Mouse (Mus musculus) kidney, postnatal 0 days (tissue): ENCODE results near the gene Plxnb2. TPM values are rescaled to one million over a fixed set of nuclear protein-coding genes. Genes with fewer than 3 reads are reported as not detected.

Experiments
- ATAC-seq: fragments of 200-750 bp; cut with Nextera tagmentation; replicated peaks from 2 replicates; pipeline ENCODE4 v1.8.0; 2017; ENCODE audit warnings: low read depth, moderate number of reproducible peaks, moderate TSS enrichment, moderate library complexity; ENCODE audit not compliant: low FRiP score
- DNase-seq: peaks from one replicate; pipeline ENCODE4 v3.0.0-alpha.2; 2016; ENCODE audit warnings: low spot score
- H3K27ac ChIP-seq: fragments of 300-500 bp; sonication (generic); 2 replicates; pipeline ENCODE4 v1.5.1; 2014; ENCODE audit warnings: mild to moderate bottlenecking
- H3K27me3 ChIP-seq: fragments of 300-500 bp; sonication (generic); 2 replicates; pipeline ENCODE4 v1.6.1; 2014; ENCODE audit warnings: low read length, mixed read lengths; ENCODE audit not compliant: insufficient read depth
- H3K36me3 ChIP-seq: fragments of 300-500 bp; sonication (generic); 2 replicates; pipeline ENCODE4 v1.6.1; 2014; ENCODE audit warnings: low read length, mixed read lengths; ENCODE audit not compliant: insufficient read depth
- H3K4me1 ChIP-seq: fragments of 300-500 bp; sonication (generic); replicated peaks from 2 replicates; pipeline ENCODE4 v1.6.1; 2014; ENCODE audit warnings: antibody characterized with exemption, low read length, mixed read lengths; ENCODE audit not compliant: insufficient read depth
- H3K4me2 ChIP-seq: fragments of 300-500 bp; sonication (generic); 2 replicates; pipeline ENCODE4 v1.6.1; 2014; ENCODE audit warnings: mild to moderate bottlenecking, low read length, moderate library complexity, mixed read lengths
- H3K4me3 ChIP-seq: fragments of 300-500 bp; sonication (generic); replicated peaks from 2 replicates; pipeline ENCODE4 v1.5.1; 2014; ENCODE audit warnings: low read depth, low read length
- H3K9ac ChIP-seq: fragments of 300-500 bp; sonication (generic); 2 replicates; pipeline ENCODE4 v1.6.1; 2014; ENCODE audit warnings: low read depth, low read length
- H3K9me3 ChIP-seq: fragments of 300-500 bp; sonication (generic); replicated peaks from 2 replicates; pipeline ENCODE4 v1.6.1; 2016; ENCODE audit warnings: low read length, inconsistent platforms, mixed read lengths
- CTCF ChIP-seq: IDR thresholded peaks from 2 replicates; pipeline ENCODE4 v1.5.1; 2016; ENCODE audit warnings: antibody characterized with exemption, low read depth, mild to moderate bottlenecking, moderate library complexity
- WGBS: fragments of 180-500 bp; shearing (Covaris S2); extraction: QIAGEN DNeasy Blood & Tissue Kit; methylation state at CpG from one replicate; pipeline ENCODE4 v1.1.7; 2014; 5-methylcytosine and 5-hydroxymethylcytosine counted together
- polyA plus RNA-seq: library from polyadenylated mRNA; unstranded; fragments of >200 nt; fragmentation: Nextera tagmentation; extraction: Ambion mirVana; gene quantifications from 2 replicates; pipeline ENCODE4 v1.2.1, GENCODE M21; 2015

Gene Plxnb2
- polyA plus RNA-seq, 1 experiment from 2014 or later, result 126 TPM

DNA sequence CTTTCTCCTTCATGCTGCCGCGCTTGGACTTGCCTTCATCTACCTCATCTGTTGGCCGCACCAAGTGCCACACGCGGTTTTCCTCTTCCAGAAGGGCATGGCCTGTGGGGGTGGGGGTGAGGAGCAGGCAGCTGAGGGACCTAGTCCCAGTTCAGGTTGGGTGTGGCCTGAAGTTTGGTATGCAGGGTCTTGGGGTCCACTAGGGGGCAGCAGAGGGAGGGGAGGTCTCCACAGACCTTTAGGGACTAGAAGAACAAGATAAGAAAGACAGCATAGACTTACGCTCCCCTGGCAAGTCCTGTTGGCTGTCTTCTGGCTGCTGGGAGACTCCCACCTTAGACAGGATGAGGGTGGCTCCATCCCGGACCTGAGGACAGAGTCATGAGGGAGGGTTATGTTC lies 22.6 kb downstream of the Plxnb2 start:
- H3K9me3 ChIP-seq, result no peaks in the 10 kb centered on the region
- ATAC-seq, result no peak
- H3K9ac ChIP-seq, result no peak overlapping the region
- peak; percentile 88 for DNase-seq
- H3K36me3 ChIP-seq, result peaks cover 82% of the 10 kb centered on the region
- H3K4me1 ChIP-seq, result no peaks in the 10 kb centered on the region
- no peak overlapping the region for H3K4me3 ChIP-seq
- H3K27me3 ChIP-seq, result no peaks in the 10 kb centered on the region
- TF ChIP-seq CTCF, result peak; percentile 91
- no peak overlapping the region for H3K27ac ChIP-seq
- H3K4me2 ChIP-seq, result no peak overlapping the region
- 57% methylated on average over 7 of the region's 7 CpGs for WGBS

DNA sequence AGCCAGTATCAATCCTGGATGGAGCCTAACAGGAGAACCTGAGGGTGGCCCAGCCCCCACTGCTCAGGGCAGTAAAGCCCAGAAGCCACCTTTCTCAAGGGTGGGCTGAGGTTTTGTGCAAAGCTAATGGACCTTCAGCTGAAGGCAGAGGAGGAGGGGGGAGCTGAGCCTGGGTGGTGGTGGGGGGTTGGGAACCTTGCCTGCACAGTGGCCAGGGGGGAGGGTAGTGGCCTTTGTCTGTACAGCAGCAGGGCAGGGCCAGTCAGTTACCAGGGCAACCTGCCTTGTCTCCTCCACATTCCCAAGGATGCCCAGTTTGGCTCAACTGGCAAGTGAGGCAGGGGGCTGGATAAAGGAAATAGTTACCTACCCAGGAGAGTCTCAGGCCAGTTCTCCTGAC lies 28.3 kb downstream of the Plxnb2 start:
- no peak overlapping the region for H3K9ac ChIP-seq
- no peak for TF ChIP-seq CTCF
- no peak overlapping the region for H3K4me3 ChIP-seq
- no peak for DNase-seq
- peaks cover 28% of the 10 kb centered on the region for H3K36me3 ChIP-seq
- peaks cover 5% of the 10 kb centered on the region; the same call in 1 of the 2 replicates for H3K27me3 ChIP-seq
- ATAC-seq, result no peak
- H3K9me3 ChIP-seq, result no peaks in the 10 kb centered on the region
- no peak overlapping the region for H3K27ac ChIP-seq
- H3K4me1 ChIP-seq, result peaks cover 20% of the 10 kb centered on the region
- no peak overlapping the region for H3K4me2 ChIP-seq

DNA sequence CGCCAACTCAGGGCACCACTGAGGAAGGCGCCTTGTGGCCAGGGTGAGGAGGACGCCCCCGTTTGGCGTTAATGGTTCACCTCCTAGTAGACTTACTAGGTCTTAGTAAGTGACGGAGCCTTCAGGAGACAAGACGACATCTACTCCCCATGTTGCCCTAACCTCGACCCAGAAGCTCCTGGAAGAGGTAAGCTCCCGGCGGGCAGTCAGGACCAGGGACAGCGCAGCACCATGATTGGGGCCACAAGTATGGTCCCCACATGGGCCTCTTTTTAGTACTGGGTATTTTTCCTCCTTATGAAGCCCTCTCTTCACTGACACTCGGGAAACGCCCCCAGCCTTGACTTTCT lies 30.6 kb downstream of the Plxnb2 start:
- ATAC-seq (no peak), DNase-seq (peak; percentile 61)
- no peak for TF ChIP-seq CTCF
- no peaks in the 10 kb centered on the region for H3K9me3 ChIP-seq
- H3K4me2 ChIP-seq, result peak overlapping the region; percentile 89
- peak overlapping the region; percentile 64 for H3K9ac ChIP-seq
- WGBS, result 2% methylated on average over 13 of the region's 13 CpGs
- peaks cover 5% of the 10 kb centered on the region; the same call in 1 of the 2 replicates for H3K36me3 ChIP-seq
- no peak overlapping the region for H3K27ac ChIP-seq
- peaks cover 28% of the 10 kb centered on the region for H3K4me1 ChIP-seq
- H3K4me3 ChIP-seq, result peak overlapping the region; percentile 47
- H3K27me3 ChIP-seq, result peaks cover 5% of the 10 kb centered on the region; the same call in 1 of the 2 replicates

DNA sequence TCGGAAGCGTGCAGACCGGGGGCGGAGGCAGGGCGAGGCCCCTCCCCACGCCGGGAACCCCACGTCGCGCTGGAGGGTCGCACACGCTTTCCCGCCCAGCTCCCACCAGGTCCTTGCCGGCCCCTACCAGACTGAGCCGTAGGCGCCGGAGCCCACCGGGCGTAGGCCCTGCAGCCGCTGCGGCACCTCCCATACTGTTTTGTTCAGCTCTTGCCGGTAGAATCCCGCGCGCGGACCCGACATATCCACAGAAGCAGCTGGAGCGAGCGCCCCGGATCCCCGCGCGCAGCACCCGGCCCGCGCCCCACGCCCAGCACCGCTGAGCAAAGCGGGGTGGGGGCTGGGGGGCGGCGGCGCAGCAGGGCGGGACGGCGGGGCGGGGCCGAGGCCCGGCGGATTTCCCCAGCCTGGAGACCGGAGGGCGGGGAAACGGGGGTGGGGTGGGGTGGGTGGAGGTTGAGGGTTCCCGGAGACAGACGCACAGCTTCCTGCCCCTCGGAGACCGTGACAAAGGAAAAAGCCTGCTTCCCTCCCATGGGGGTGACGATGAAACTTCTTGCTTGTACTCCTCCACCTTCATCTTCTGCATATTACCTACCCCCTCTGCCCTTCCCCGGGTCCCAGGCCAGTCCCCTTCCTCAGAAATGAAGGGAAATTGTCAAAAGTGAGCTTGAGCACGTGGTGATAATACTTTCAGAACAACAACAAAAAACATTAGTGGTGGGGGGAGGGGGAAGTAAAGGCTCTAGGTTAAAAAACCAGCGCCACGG lies 31.1 kb downstream of the Plxnb2 start, which contains the start of gene Mapk11:
Gene Mapk11, minus strand, starts transcription at position 358 of the 770 bp plus-strand sequence.
- peaks cover 5% of the 10 kb centered on the region; the same call in 1 of the 2 replicates for H3K27me3 ChIP-seq
- no peak within 1 kb of the TSS for H3K27ac ChIP-seq
- H3K9ac ChIP-seq, result peak within 1 kb of the TSS; percentile 64
- no peak for TF ChIP-seq CTCF
- peaks cover 28% of the 10 kb centered on the region for H3K4me1 ChIP-seq
- DNase-seq (peak; percentile 73), ATAC-seq (peak; percentile 12; the same call in 1 of the 2 replicates)
- under 1% methylated on average over 56 of the region's 61 CpGs for WGBS
- peak within 1 kb of the TSS; percentile 47 for H3K4me3 ChIP-seq
- H3K9me3 ChIP-seq, result no peaks in the 10 kb centered on the region
- peaks cover 5% of the 10 kb centered on the region; the same call in 1 of the 2 replicates for H3K36me3 ChIP-seq
- H3K4me2 ChIP-seq, result peak within 1 kb of the TSS; percentile 89

DNA sequence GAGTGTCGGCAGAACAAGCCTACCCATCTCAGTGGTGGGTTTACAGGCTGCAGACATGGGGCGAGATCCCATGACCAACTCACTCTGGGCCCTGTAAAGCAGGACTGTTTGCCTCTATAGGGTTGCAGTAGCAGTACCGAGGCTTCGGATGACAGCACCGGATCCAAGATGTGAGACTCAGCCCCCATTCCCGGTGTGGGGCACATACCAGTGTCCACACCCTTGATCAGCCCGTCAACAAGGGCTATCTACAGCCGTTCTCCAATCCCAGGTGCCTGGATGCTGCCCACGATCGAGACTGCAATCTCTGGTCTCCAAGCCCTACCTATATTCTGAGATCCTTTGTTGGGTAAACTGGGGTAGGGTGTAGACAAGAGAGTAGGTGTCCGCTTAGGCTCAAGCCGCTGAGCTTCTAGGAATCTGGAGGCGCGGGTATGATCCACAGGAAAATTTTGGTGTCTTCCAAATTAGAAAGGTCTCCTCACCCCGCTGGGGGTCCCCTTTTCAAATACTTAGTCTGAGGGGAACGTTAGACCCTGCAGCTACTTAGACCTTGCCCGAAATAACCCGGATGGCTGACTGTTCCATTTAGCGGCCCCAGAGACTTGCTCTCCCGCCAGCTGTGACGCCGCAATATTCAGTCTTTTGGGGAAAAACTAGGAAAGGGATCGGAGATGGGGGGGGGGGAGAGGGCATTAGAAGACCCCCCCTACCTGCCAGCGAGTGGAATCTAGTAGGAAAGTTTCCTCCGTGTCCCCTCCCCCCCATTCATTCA lies 31.9 kb downstream of the Plxnb2 start:
- WGBS, result 4% methylated on average over 25 of the region's 25 CpGs
- H3K4me1 ChIP-seq, result peaks cover 28% of the 10 kb centered on the region
- no peak for TF ChIP-seq CTCF
- peak overlapping the region; percentile 47 for H3K4me3 ChIP-seq
- H3K4me2 ChIP-seq, result peak overlapping the region; percentile 89
- no peaks in the 10 kb centered on the region for H3K36me3 ChIP-seq
- H3K9ac ChIP-seq, result peak overlapping the region; percentile 64
- H3K27me3 ChIP-seq, result peaks cover 5% of the 10 kb centered on the region; the same call in 1 of the 2 replicates
- no peak overlapping the region for H3K27ac ChIP-seq
- H3K9me3 ChIP-seq, result no peaks in the 10 kb centered on the region
- no peak for DNase-seq
- ATAC-seq, result no peak

DNA sequence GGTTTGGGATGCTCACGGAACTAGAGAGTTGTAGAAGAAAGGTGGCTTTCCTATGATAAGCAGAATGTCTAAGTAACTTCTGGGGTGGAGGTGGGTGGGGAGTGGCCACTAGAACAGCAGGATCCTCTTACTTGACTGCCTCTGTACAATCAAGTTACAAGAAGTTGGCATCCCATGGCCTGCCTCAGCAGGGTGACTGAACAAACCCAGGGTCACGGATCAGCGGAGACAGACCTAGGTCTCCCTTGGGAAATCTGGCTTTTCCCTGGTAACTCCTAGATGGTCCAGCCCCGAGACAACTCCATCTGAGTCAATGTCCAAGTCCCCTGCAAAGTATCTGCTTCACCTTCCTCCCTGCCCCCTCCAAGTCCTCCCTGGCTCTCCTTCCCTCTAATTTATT lies 32.7 kb downstream of the Plxnb2 start:
- TF ChIP-seq CTCF, result no peak
- Histone ChIP-seq H3K4me1 (peaks cover 28% of the 10 kb centered on the region), H3K4me2 (peak overlapping the region; percentile 89), H3K9ac (no peak overlapping the region), H3K27ac (no peak overlapping the region), H3K9me3 (no peaks in the 10 kb centered on the region), H3K36me3 (no peaks in the 10 kb centered on the region), H3K4me3 (peak overlapping the region; percentile 47; the same call in 1 of the 2 replicates), H3K27me3 (peaks cover 5% of the 10 kb centered on the region; the same call in 1 of the 2 replicates)
- DNase-seq (no peak), ATAC-seq (0 out of 2 replicates have a peak, but pooled peaks have one; percentile 4)
- 30% methylated on average over 4 of the region's 4 CpGs for WGBS
